Mouse (Mus musculus) CH12.LX (cell line): Measurements from ENCODE around the gene Pdgfa. TPM values are rescaled to one million over a fixed set of nuclear protein-coding genes. Genes with fewer than 3 reads are reported as not detected.

Experiments
- DNase-seq: peaks from one replicate; pipeline ENCODE4 v3.0.0-alpha.2; 2013; ENCODE audit errors: extremely low read depth
- H3K27ac ChIP-seq: 2 replicates; pipeline ENCODE4 v1.5.1; 2012; ENCODE audit warnings: low read depth, mild to moderate bottlenecking, control low read depth, moderate library complexity; ENCODE audit not compliant: insufficient read depth
- H3K27me3 ChIP-seq: replicated peaks from 2 replicates; pipeline ENCODE3; 2012; ENCODE audit warnings: inconsistent platforms
- H3K36me3 ChIP-seq, 2 experiments: replicated peaks in 1 of 2; 2 replicates each; pipeline versions ENCODE3 to v1.6.1; 2012; ENCODE audit warnings: inconsistent platforms in 1 of 2, low read length in 1 of 2, mild to moderate bottlenecking in 1 of 2, mixed read lengths in 1 of 2, moderate library complexity in 1 of 2; ENCODE audit not compliant: control insufficient read depth in 1 of 2, insufficient read depth in 1 of 2
- H3K4me1 ChIP-seq, 2 experiments: 2 replicates each; pipeline ENCODE4 v1.6.1; 2012; ENCODE audit warnings: inconsistent platforms in 1 of 2, moderate library complexity in 1 of 2; ENCODE audit not compliant: insufficient read depth in 2 of 2, control insufficient read depth in 1 of 2
- H3K4me2 ChIP-seq: 2 replicates; pipeline ENCODE4 v1.6.1; 2012; ENCODE audit warnings: low read depth, mild to moderate bottlenecking, control low read depth; ENCODE audit not compliant: poor library complexity, insufficient read depth, severe bottlenecking
- H3K4me3 ChIP-seq, 3 experiments: fragments of 150-350 bp in 1 of 3; sonication (generic) in 1 of 3; replicated peaks in 1 of 3; 2 replicates each; pipeline versions ENCODE3 to v1.5.1; 2011 to 2012; ENCODE audit warnings: low read depth in 2 of 3, low read length in 2 of 3, mild to moderate bottlenecking in 2 of 3, moderate library complexity in 2 of 3, control low read depth in 1 of 3, improper control_type of control experiment in 1 of 3, inconsistent platforms in 1 of 3, mixed read lengths in 1 of 3; ENCODE audit not compliant: poor library complexity in 1 of 3
- H3K79me2 ChIP-seq: replicated peaks from 2 replicates; pipeline ENCODE4 v1.6.1; 2012; ENCODE audit warnings: mild to moderate bottlenecking, moderate library complexity; ENCODE audit not compliant: control insufficient read depth, poor library complexity, insufficient read depth, severe bottlenecking; ENCODE audit errors: extremely low read depth
- H3K9ac ChIP-seq: 2 replicates; pipeline ENCODE4 v1.6.1; 2012; ENCODE audit warnings: low read depth, mild to moderate bottlenecking, control low read depth, moderate library complexity; ENCODE audit not compliant: insufficient read depth
- H3K9me3 ChIP-seq: replicated peaks from 2 replicates; pipeline ENCODE3; 2012; ENCODE audit warnings: low read length, inconsistent platforms, mixed read lengths
- ELF1 ChIP-seq: IDR thresholded peaks from 2 replicates; pipeline ENCODE4 v1.6.1; 2014; ENCODE audit warnings: low read depth, mild to moderate bottlenecking, inconsistent platforms, low read length, improper control_type of control experiment
- EP300 ChIP-seq: IDR thresholded peaks from 2 replicates; pipeline ENCODE4 v1.6.1; 2011; ENCODE audit warnings: low read length, improper control_type of control experiment
- HCFC1 ChIP-seq: IDR thresholded peaks from 2 replicates; pipeline ENCODE4 v1.6.1; 2012; ENCODE audit warnings: low read depth, mild to moderate bottlenecking, inconsistent platforms, low read length, improper control_type of control experiment
- JUND ChIP-seq: conservative IDR thresholded peaks from 2 replicates; pipeline ENCODE4 v1.6.1; 2011; ENCODE audit warnings: low read depth, low read length, improper control_type of control experiment
- KAT2A ChIP-seq: IDR thresholded peaks from 2 replicates; pipeline ENCODE4 v1.6.1; 2012; ENCODE audit warnings: low read length, improper control_type of control experiment, inconsistent platforms; ENCODE audit not compliant: insufficient replicate concordance
- MAX ChIP-seq: IDR thresholded peaks from 2 replicates; pipeline ENCODE4 v1.6.1; 2011; ENCODE audit warnings: low read length, improper control_type of control experiment
- MEF2A ChIP-seq: IDR thresholded peaks from 2 replicates; pipeline ENCODE4 v1.6.1; 2014; ENCODE audit warnings: low read depth, mild to moderate bottlenecking, inconsistent platforms, low read length, improper control_type of control experiment, borderline replicate concordance
- NELFE ChIP-seq: IDR thresholded peaks from 2 replicates; pipeline ENCODE4 v1.6.1; 2011; ENCODE audit warnings: low read depth, low read length, improper control_type of control experiment
- NRF1 ChIP-seq: IDR thresholded peaks from 2 replicates; pipeline ENCODE4 v1.6.1; 2014; ENCODE audit warnings: low read depth, mild to moderate bottlenecking, inconsistent platforms, low read length, improper control_type of control experiment, moderate library complexity
- POLR2AphosphoS2 ChIP-seq: IDR thresholded peaks from 2 replicates; pipeline ENCODE4 v1.6.1; 2011; ENCODE audit warnings: low read depth, low read length, improper control_type of control experiment
- RCOR1 ChIP-seq: conservative IDR thresholded peaks from 2 replicates; pipeline ENCODE4 v1.6.1; 2012; ENCODE audit warnings: low read depth, mild to moderate bottlenecking, inconsistent platforms, low read length, improper control_type of control experiment
- SMC3 ChIP-seq: IDR thresholded peaks from 2 replicates; pipeline ENCODE4 v1.6.1; 2011; ENCODE audit warnings: low read depth, low read length, improper control_type of control experiment
- TCF12 ChIP-seq: IDR thresholded peaks from 2 replicates; pipeline ENCODE4 v1.6.1; 2014; ENCODE audit warnings: low read depth, mild to moderate bottlenecking, inconsistent platforms, low read length, improper control_type of control experiment
- UBTF ChIP-seq: IDR thresholded peaks from 2 replicates; pipeline ENCODE4 v1.6.1; 2012; ENCODE audit warnings: low read depth, mild to moderate bottlenecking, inconsistent platforms, low read length, improper control_type of control experiment, moderate library complexity
- USF2 ChIP-seq: conservative IDR thresholded peaks from 2 replicates; pipeline ENCODE4 v1.6.1; 2011; ENCODE audit warnings: low read depth, low read length, improper control_type of control experiment
- dilution Hi-C: fragments of 300-500 bp; cut with MboI; formaldehyde crosslinking; loops from 2 replicates; pipeline ENCODE4 v1.14.3; 2020; ENCODE audit warnings: low sequenced_read_pairs; ENCODE audit not compliant: extremely low pct_unique_long_range_greater_than_20kb, extremely low pct_ligation_motif_present
- in situ Hi-C: fragments of 300-500 bp; cut with MboI; formaldehyde crosslinking; loops from 3 replicates; pipeline ENCODE4 v1.14.3; 2019; ENCODE audit warnings: low sequenced_read_pairs, low pct_ligation_motif_present, low pct_unique_long_range_greater_than_20kb, mixed read lengths
- polyA plus RNA-seq: library from polyadenylated mRNA; unstranded; fragments of >175 nt; gene quantifications from 2 replicates; pipeline ENCODE4 v1.2.1, GENCODE M21; 2012; ENCODE audit warnings: low read depth; ENCODE audit not compliant: insufficient read length
- total RNA-seq, 2 experiments: library from RNA; depleted of rRNA; stranded (reverse); fragments of 300-350 nt in 1 of 2; fragments of >200 nt in 1 of 2; gene quantifications; 2 replicates each; pipeline ENCODE4 v1.2.3; 2012 to 2014

The Pdgfa gene
- total and polyA plus RNA-seq, 3 experiments, result 26.5 to 30.7 (median 27.5) TPM

DNA sequence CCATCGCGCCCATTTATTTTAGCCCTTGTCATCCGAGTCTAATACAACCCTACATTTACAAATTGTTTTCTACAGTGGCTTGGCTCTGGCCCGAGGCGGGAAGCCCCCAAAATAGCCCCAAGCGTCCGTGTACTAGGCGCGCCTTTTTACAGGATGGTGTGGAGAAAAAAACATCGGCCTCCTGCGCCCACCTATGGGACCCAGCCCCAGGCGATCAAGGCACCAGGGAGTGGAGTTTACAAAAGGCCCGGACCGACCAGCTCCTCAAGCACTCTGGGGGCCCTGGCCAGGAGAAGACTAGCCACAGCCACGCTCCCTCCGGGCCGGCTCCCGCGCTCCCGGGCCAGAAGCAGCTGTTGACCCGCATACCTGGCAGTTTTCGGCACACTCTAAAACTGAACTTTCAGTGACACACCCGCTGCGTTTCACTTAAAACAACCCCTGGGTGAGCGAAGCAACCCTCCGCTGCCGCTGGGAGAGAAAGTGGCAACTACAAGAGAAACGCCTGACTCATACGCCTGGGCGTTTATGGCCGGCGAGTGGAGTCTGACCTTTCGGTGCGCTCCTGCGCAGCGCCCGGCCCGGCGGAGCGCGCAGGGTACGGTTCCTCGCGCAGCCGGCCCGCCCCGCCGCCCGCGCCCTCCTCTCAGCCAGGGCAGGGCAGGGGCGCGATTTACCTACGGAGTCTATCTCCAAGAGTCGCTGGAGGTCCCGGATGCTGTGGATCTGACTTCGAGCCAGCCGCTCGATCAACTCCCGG is 4.4 kb downstream of the Pdgfa start (continued):
- TF ChIP-seq RCOR1 (no peak), KAT2A (no peak), NELFE (no peak)

- in situ Hi-C loops, result no loop called here
- DNase-seq, result no peak
These were observed 5.4 kb downstream of the Pdgfa start for GRCm38 (mm10) chr5:138991734-138992133.

GRCm38 (mm10) chr5:138990659-138991380 is 6.3 kb downstream of the Pdgfa start:
- H3K27ac ChIP-seq, result no peak overlapping the region
- peaks cover 11% of the 10 kb centered on the region for H3K79me2 ChIP-seq
- no peak overlapping the region for H3K9ac ChIP-seq
- H3K4me3 ChIP-seq, result no peak overlapping the region
- H3K9me3 ChIP-seq, result no peaks in the 10 kb centered on the region
- peaks cover 32 to 71% of the 10 kb centered on the region in 2 experiments for H3K36me3 ChIP-seq
- H3K27me3 ChIP-seq, result no peaks in the 10 kb centered on the region
- TF ChIP-seq EP300, result no peak
- TF ChIP-seq KAT2A, result no peak
- no peak for TF ChIP-seq HCFC1
- TF ChIP-seq TCF12, result no peak
- TF ChIP-seq MAX, result no peak
- TF ChIP-seq POLR2AphosphoS2, result no peak
- TF ChIP-seq USF2, result no peak
- no peak for TF ChIP-seq JUND
- no peak for TF ChIP-seq SMC3
- TF ChIP-seq RCOR1, result no peak
- no peak for TF ChIP-seq MEF2A
- TF ChIP-seq ELF1, result no peak
- dilution Hi-C loops (no loop called here), in situ Hi-C loops (no loop called here)
- DNase-seq, result no peak
- H3K4me1 ChIP-seq, result peaks cover 2 to 50% of the 10 kb centered on the region in 2 experiments
- H3K4me2 ChIP-seq, result no peak overlapping the region

More at GRCm38 (mm10) chr5:138991734-138992133, 5.4 kb downstream of the Pdgfa start:
- Histone ChIP-seq H3K27me3 (no peaks in the 10 kb centered on the region), H3K36me3 (peaks cover 23 to 62% of the 10 kb centered on the region in 2 experiments), H3K4me1 (peaks cover 4 to 58% of the 10 kb centered on the region in 2 experiments), H3K9me3 (peaks cover under 1% of the 10 kb centered on the region), H3K9ac (no peak overlapping the region), H3K4me2 (no peak overlapping the region), H3K4me3 (no peak overlapping the region), H3K79me2 (peaks cover 11% of the 10 kb centered on the region), H3K27ac (no peak overlapping the region)
- dilution Hi-C loops, result no loop called here
- TF ChIP-seq MEF2A (no peak), NELFE (no peak), UBTF (no peak), NRF1 (no peak)
